Mouse (Mus musculus): ENCODE data around the gene Prph.

DNA sequence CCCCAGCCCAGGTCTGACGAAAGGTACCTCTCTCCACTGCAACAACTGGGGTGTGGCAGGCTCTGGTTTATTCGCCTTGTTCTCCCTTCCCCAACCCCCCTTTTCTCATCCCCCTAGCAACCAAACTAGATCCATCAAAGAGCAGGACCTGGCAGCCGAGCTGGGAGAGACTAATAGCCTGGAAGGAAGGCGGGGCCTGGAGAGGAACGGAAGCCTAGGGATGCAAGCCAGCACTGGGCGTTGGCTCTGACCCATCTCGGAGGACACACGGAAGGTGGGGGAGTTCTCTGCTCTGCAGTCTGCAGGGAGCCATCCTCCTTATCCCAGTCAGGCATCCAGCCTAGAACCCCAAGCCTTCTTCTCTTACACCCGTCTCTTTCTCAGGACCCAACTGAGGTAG is 1.6 kb upstream of the Prph start:
- TF ChIP-seq POLR2A (IDR thresholded peaks at IDR 0.05; ENCODE audit: insufficient read depth, low read length): no peak
- TF ChIP-seq CTCF (IDR thresholded peaks at IDR 0.05; ENCODE audit: low read depth, low read length): no peak
